ENCODE assay signal across 8 mouse cellular contexts in the genomic region with DNA sequence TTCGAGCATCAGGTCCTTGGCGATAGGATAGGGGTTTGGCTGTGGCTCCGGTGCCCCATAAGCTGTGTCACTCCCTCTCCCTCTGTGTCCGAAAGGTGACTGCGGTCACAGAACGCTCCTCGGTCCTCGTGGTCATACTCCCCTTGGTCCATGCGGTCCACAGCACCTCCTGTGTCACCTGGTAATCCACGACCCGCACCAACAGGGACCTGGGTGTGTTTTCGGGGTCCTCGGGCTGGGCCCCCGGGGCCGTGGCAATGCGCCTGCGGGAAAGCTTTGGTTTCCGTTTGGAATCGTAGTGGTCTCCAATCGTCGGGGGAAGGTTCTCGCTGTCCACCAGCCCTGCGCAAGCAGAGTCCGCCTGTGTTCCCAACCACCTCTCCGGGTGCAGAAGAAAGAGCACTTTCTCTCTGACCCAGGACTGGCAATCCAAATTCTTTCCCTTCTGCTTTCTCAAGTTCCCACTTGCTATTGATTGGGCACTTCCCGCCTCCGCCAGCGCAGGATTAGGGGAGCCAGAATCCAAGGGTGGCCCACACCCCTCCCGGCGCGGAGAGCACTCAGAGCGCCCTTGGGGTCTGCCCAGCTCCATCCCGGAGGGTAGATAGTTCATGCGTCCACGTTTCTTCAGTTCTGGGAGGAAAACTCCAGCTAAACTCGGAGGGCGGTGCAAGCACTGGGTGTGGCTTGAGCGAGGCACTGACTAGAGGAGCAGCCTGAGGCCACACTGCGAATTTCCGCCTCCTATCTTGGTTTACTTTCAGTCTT. TPM values are rescaled to one million over a fixed set of nuclear protein-coding genes. Genes with fewer than 3 reads are reported as not detected.
DNase-seq lines count a peak whose midpoint lies in the region; ATAC-seq lines count a peak whose summit lies in the region.

A gene (minus strand): TSS at position 636 of the 768 bp plus-strand sequence.

- no peaks in the 10 kb centered on the region for H3K36me3 ChIP-seq in forebrain, embryonic 16.5 days (ENCODE audit: control insufficient read depth, insufficient read depth)
- H3K36me3 ChIP-seq in hindbrain, embryonic 10.5 days = no peaks in the 10 kb centered on the region
- H3K36me3 ChIP-seq in limb, embryonic 13.5 days = no peaks in the 10 kb centered on the region
- no peaks in the 10 kb centered on the region for H3K36me3 ChIP-seq in midbrain, embryonic 12.5 days
- no peaks in the 10 kb centered on the region for H3K36me3 ChIP-seq in splenic B cell, adult 2 months (ENCODE audit: control insufficient read depth, insufficient read depth, low read length, poor library complexity, severe bottlenecking)

- under 1% methylated on average over 40 of the region's 40 CpGs for WGBS in forebrain, embryonic 16.5 days
- WGBS in hindbrain, embryonic 10.5 days = under 1% methylated on average over 40 of the region's 40 CpGs
- under 1% methylated on average over 40 of the region's 40 CpGs for WGBS in limb, embryonic 13.5 days
- WGBS in midbrain, embryonic 12.5 days = under 1% methylated on average over 40 of the region's 40 CpGs

- no peak for DNase-seq in frontal cortex, postnatal 14 days (ENCODE audit: low spot score in 2 of 2)
- peak; percentile 12 for DNase-seq in brain, adult 2 months (ENCODE audit: low read depth, low spot score)
- peak; percentile 56 for DNase-seq in hindbrain, embryonic 10.5 days (ENCODE audit: low spot score)
- DNase-seq in splenic B cell, adult 2 months (ENCODE audit: low read depth, low spot score) = peak; percentile 6

- no peaks in the 10 kb centered on the region for H3K27me3 ChIP-seq in forebrain, embryonic 16.5 days (replicated peaks; ENCODE audit: control insufficient read depth, insufficient read depth, low read length)
- H3K27me3 ChIP-seq in hindbrain, embryonic 10.5 days (ENCODE audit: insufficient read depth, poor library complexity, severe bottlenecking) = peaks cover 3% of the 10 kb centered on the region; the same call in 1 of the 2 replicates
- H3K27me3 ChIP-seq in limb, embryonic 13.5 days = no peaks in the 10 kb centered on the region
- H3K27me3 ChIP-seq in midbrain, embryonic 12.5 days = peaks cover 4% of the 10 kb centered on the region; the same call in 1 of the 2 replicates
- no peaks in the 10 kb centered on the region for H3K27me3 ChIP-seq in splenic B cell, adult 2 months (ENCODE audit: control insufficient read depth, insufficient read depth, low read length, poor library complexity, severe bottlenecking)

- H3K4me2 ChIP-seq in forebrain, embryonic 16.5 days (ENCODE audit: low read length) = peak within 1 kb of the TSS; percentile 95
- peak within 1 kb of the TSS; percentile 89 for H3K4me2 ChIP-seq in limb, embryonic 13.5 days (replicated peaks)
- H3K4me2 ChIP-seq in midbrain, embryonic 12.5 days (replicated peaks) = peak within 1 kb of the TSS; percentile 85

- H3K4me1 ChIP-seq in forebrain, embryonic 16.5 days (replicated peaks; ENCODE audit: control insufficient read depth, insufficient read depth, low read length) = peaks cover 3% of the 10 kb centered on the region; the same call in 1 of the 2 replicates
- H3K4me1 ChIP-seq in hindbrain, embryonic 10.5 days (replicated peaks) = peaks cover 6% of the 10 kb centered on the region; the same call in 1 of the 2 replicates
- H3K4me1 ChIP-seq in limb, embryonic 13.5 days = peaks cover 6% of the 10 kb centered on the region
- peaks cover 10% of the 10 kb centered on the region; the same call in 1 of the 2 replicates for H3K4me1 ChIP-seq in midbrain, embryonic 12.5 days

- H3K9ac ChIP-seq in forebrain, embryonic 16.5 days (replicated peaks; ENCODE audit: low read depth, low read length) = peak within 1 kb of the TSS; percentile 60
- H3K9ac ChIP-seq in limb, embryonic 13.5 days = peak within 1 kb of the TSS; percentile 72
- H3K9ac ChIP-seq in midbrain, embryonic 12.5 days (replicated peaks) = peak within 1 kb of the TSS; percentile 55

- no peaks in the 10 kb centered on the region for H3K9me3 ChIP-seq in forebrain, embryonic 16.5 days (ENCODE audit: control insufficient read depth, low read length)
- no peaks in the 10 kb centered on the region for H3K9me3 ChIP-seq in hindbrain, embryonic 10.5 days
- H3K9me3 ChIP-seq in limb, embryonic 13.5 days = no peaks in the 10 kb centered on the region
- no peaks in the 10 kb centered on the region for H3K9me3 ChIP-seq in midbrain, embryonic 12.5 days

- peak within 1 kb of the TSS; percentile 59 for H3K4me3 ChIP-seq in forebrain, embryonic 16.5 days (replicated peaks; ENCODE audit: low read length)
- H3K4me3 ChIP-seq in hindbrain, embryonic 10.5 days = peak within 1 kb of the TSS; percentile 70
- peak within 1 kb of the TSS; percentile 65 for H3K4me3 ChIP-seq in limb, embryonic 13.5 days
- H3K4me3 ChIP-seq in midbrain, embryonic 12.5 days = peak within 1 kb of the TSS; percentile 51

- ATAC-seq in frontal cortex, adult (ENCODE audit: low TSS enrichment) = peak; percentile 59
- ATAC-seq in forebrain, embryonic 16.5 days = peak; percentile 87
- ATAC-seq in limb, embryonic 13.5 days (ENCODE audit: low FRiP score, low read depth) = peak; percentile 69
- ATAC-seq in midbrain, embryonic 12.5 days (ENCODE audit: low FRiP score, low read depth) = peak; percentile 83

- no peak within 1 kb of the TSS for H3K27ac ChIP-seq in forebrain, embryonic 16.5 days (ENCODE audit: low read length)
- H3K27ac ChIP-seq in hindbrain, embryonic 10.5 days = peak within 1 kb of the TSS; percentile 84
- H3K27ac ChIP-seq in limb, embryonic 13.5 days = peak within 1 kb of the TSS; percentile 61; the same call in 1 of the 2 replicates
- H3K27ac ChIP-seq in midbrain, embryonic 12.5 days (replicated peaks) = no peak within 1 kb of the TSS

RNA-seq across cellular contexts. Expression of the gene that starts here (rescaled TPM):
- polyA plus RNA-seq in forebrain, embryonic 16.5 days (2015; fragmentation: Nextera tagmentation; extraction: Ambion mirVana) = 0.49 and 0.52 TPM in 2 replicates
- polyA plus RNA-seq in hindbrain, embryonic 10.5 days (2016; fragmentation: Nextera tagmentation; extraction: Ambion mirVana) = 0.82 and 1.2 TPM in 2 replicates
- 1.9 and 3.0 TPM in 2 replicates for polyA plus RNA-seq in limb, embryonic 13.5 days (2015; fragmentation: Nextera tagmentation; extraction: Ambion mirVana)
- polyA plus RNA-seq in midbrain, embryonic 12.5 days (2016; fragmentation: Nextera tagmentation; extraction: Ambion mirVana) = 0.63 and 1.1 TPM in 2 replicates

Comparison
In these comparisons a context has a peak if more than half of its experiments do, and no peak if none do; other contexts are left out.
1. Peak in ATAC-seq, H3K4me3 ChIP-seq, H3K9ac ChIP-seq and H3K4me2 ChIP-seq in forebrain, embryonic 16.5 days; RNA of the gene not detected or under 1 TPM.
2. DNase-seq: peak in brain, adult 2 months (single experiment), hindbrain, embryonic 10.5 days (single experiment) and splenic B cell, adult 2 months (single experiment); none in frontal cortex, postnatal 14 days (0 of 2).
3. H3K27ac ChIP-seq: peak in hindbrain, embryonic 10.5 days (single experiment) and limb, embryonic 13.5 days (single experiment); none in forebrain, embryonic 16.5 days (single experiment) and midbrain, embryonic 12.5 days (single experiment).
4. Peak in every context shown above with its lines, with median percentiles within 50 percentile points of each other: ATAC-seq, H3K4me2 ChIP-seq, H3K4me3 ChIP-seq and H3K9ac ChIP-seq.